In genomic region chr2:34989749-34990148, GRCm38 (mm10) we compare ENCODE assay signal across 23 mouse cellular contexts. TPM values are rescaled to one million over a fixed set of nuclear protein-coding genes. Genes with fewer than 3 reads are reported as not detected.
DNase-seq lines count a peak whose midpoint lies in the region; ATAC-seq and TF ChIP-seq lines count a peak whose summit lies in the region.
"Had no signal": no experiment of that assay in that cellular context is flagged by ENCODE, and none has a peak within 500 bp of the region (broad histone marks: within the 10 kb centered on the region; RNA-seq: fewer than 3 reads in every experiment).

No protein-coding gene starts in this region.

- WGBS in kidney, postnatal 0 days, result 55% methylated on average over 1 of the region's 1 CpGs
- WGBS in intestine, embryonic 16.5 days, result 57% methylated on average over 1 of the region's 1 CpGs

- no peak overlapping the region for H3K4me2 ChIP-seq in kidney, postnatal 0 days (ENCODE audit: low read length)
- no peak overlapping the region for H3K4me2 ChIP-seq in intestine, embryonic 16.5 days (ENCODE audit: low read depth, low read length)
- H3K4me2 ChIP-seq: embryonic facial prominence, embryonic 12.5 days; forebrain, embryonic 13.5 days; forebrain, embryonic 15.5 days had no signal

- no peaks in the 10 kb centered on the region for H3K4me1 ChIP-seq in kidney, postnatal 0 days (replicated peaks; ENCODE audit: insufficient read depth, low read length)
- 0 out of 2 replicates have a peak, but pooled peaks cover 4% of the 10 kb centered on the region for H3K4me1 ChIP-seq in intestine, embryonic 16.5 days (ENCODE audit: control insufficient read depth, insufficient read depth, low read length)

- TF ChIP-seq CTCF in kidney, postnatal 0 days (IDR thresholded peaks at IDR 0.05; ENCODE audit: low read depth), result no peak
- TF ChIP-seq CTCF in brain, embryonic 14.5 days (IDR thresholded peaks at IDR 0.05; ENCODE audit: borderline replicate concordance, extremely low read depth, insufficient read depth, insufficient read length), result no peak

- no peak overlapping the region for H3K4me3 ChIP-seq in kidney, postnatal 0 days (replicated peaks; ENCODE audit: low read depth, low read length)
- no peak overlapping the region for H3K4me3 ChIP-seq in intestine, embryonic 16.5 days (ENCODE audit: low read length)
- H3K4me3 ChIP-seq: embryonic facial prominence, embryonic 10.5 days; embryonic facial prominence, embryonic 12.5 days; forebrain, embryonic 13.5 days; forebrain, embryonic 15.5 days had no signal

- H3K9ac ChIP-seq in kidney, postnatal 0 days (ENCODE audit: low read depth, low read length), result no peak overlapping the region
- H3K9ac ChIP-seq in intestine, embryonic 16.5 days (ENCODE audit: low read depth, low read length), result no peak overlapping the region
- H3K9ac ChIP-seq: embryonic facial prominence, embryonic 12.5 days; forebrain, embryonic 13.5 days; forebrain, embryonic 15.5 days had no signal

- no peak for TF ChIP-seq POLR2A in brain, embryonic 14.5 days (IDR thresholded peaks at IDR 0.05; ENCODE audit: borderline replicate concordance, extremely low read depth, insufficient read depth, insufficient read length, poor library complexity, severe bottlenecking)

- no peak overlapping the region for H3K27ac ChIP-seq in kidney, postnatal 0 days
- H3K27ac ChIP-seq in intestine, embryonic 16.5 days (ENCODE audit: low read length), result no peak overlapping the region
- H3K27ac ChIP-seq: embryonic facial prominence, embryonic 10.5 days; embryonic facial prominence, embryonic 12.5 days; forebrain, embryonic 13.5 days; forebrain, embryonic 15.5 days had no signal

- no peak for ATAC-seq in kidney, postnatal 0 days (replicated peaks; ENCODE audit: low FRiP score, low read depth)
- ATAC-seq in intestine, embryonic 16.5 days, result peak; percentile 57; the same call in 1 of the 2 replicates
- ATAC-seq: activated CD4-positive, CD25-positive, alpha-beta regulatory T cell, adult 4 months; forebrain, embryonic 13.5 days; forebrain, embryonic 15.5 days; Patski had no signal

- DNase-seq in kidney, postnatal 0 days (ENCODE audit: low spot score), result peak; percentile 22
- DNase-seq in kidney, postnatal 25 days, result no peak
- peak; percentile 40 for DNase-seq in testis, postnatal 14 days (ENCODE audit: low spot score)
- no peak for DNase-seq in testis, postnatal 10 days (ENCODE audit: low spot score)
- DNase-seq in brain, embryonic 14.5 days (ENCODE audit: low read depth), result peak; percentile 9
- DNase-seq in right cerebral cortex, postnatal 10 days (ENCODE audit: low spot score in 2 of 2), result no peak
- DNase-seq in lung, postnatal 10 days, result no peak
- DNase-seq: adrenal gland, adult 8-10 months; adrenal gland, postnatal 14 days; adrenal gland, postnatal 36 days; cerebellum, adult 11 months; cerebellum, adult 18-20 months; cerebellum, adult 8-10 months; cerebellum, adult 9-11 months; cerebellum, postnatal 14 days; cerebellum, postnatal 36 days had no signal

- H3K27me3 ChIP-seq in kidney, postnatal 0 days (ENCODE audit: insufficient read depth, low read length), result no peaks in the 10 kb centered on the region
- H3K27me3 ChIP-seq in intestine, embryonic 16.5 days (replicated peaks; ENCODE audit: control insufficient read depth, insufficient read depth, low read length), result no peaks in the 10 kb centered on the region
- H3K27me3 ChIP-seq: embryonic facial prominence, embryonic 12.5 days; forebrain, embryonic 13.5 days; forebrain, embryonic 15.5 days had no signal

- H3K36me3 ChIP-seq in kidney, postnatal 0 days (ENCODE audit: insufficient read depth, low read length), result no peaks in the 10 kb centered on the region
- H3K36me3 ChIP-seq in intestine, embryonic 16.5 days (ENCODE audit: control insufficient read depth, insufficient read depth, low read length), result no peaks in the 10 kb centered on the region
- H3K36me3 ChIP-seq: embryonic facial prominence, embryonic 10.5 days; embryonic facial prominence, embryonic 12.5 days; forebrain, embryonic 15.5 days had no signal

- H3K9me3 ChIP-seq in kidney, postnatal 0 days (replicated peaks; ENCODE audit: low read length), result no peaks in the 10 kb centered on the region
- no peaks in the 10 kb centered on the region for H3K9me3 ChIP-seq in intestine, embryonic 16.5 days (ENCODE audit: control insufficient read depth, low read length)
- H3K9me3 ChIP-seq: embryonic facial prominence, embryonic 10.5 days; embryonic facial prominence, embryonic 12.5 days; forebrain, embryonic 13.5 days; forebrain, embryonic 15.5 days had no signal

RNA-seq across cellular contexts. Expression of gene Traf1, which starts 28.2 kb away (rescaled TPM):
- 18.6 and 20.6 TPM in 2 replicates for polyA plus RNA-seq in kidney, postnatal 0 days (2015; fragmentation: Nextera tagmentation; extraction: Ambion mirVana)
- 1.4 and 2.4 TPM in 2 replicates for polyA plus RNA-seq in brain, embryonic 14.5 days (2012; rRNA removed)
- 2.9 and 3.5 TPM in 2 replicates for polyA plus RNA-seq in intestine, embryonic 16.5 days (2015; fragmentation: Nextera tagmentation; extraction: Ambion mirVana)

Comparison
In these comparisons a context has a peak if more than half of its experiments do, and no peak if none do; other contexts are left out.
1. DNase-seq: peak in kidney, postnatal 0 days (single experiment), testis, postnatal 14 days (single experiment) and brain, embryonic 14.5 days (single experiment); none in kidney, postnatal 25 days (0 of 2), testis, postnatal 10 days (single experiment), right cerebral cortex, postnatal 10 days (0 of 2) and lung, postnatal 10 days (single experiment).